Mouse (Mus musculus) lung, embryonic 15.5 days (tissue): ENCODE measurements around the gene Ifitm1. TPM values are rescaled to one million over a fixed set of nuclear protein-coding genes. Genes with fewer than 3 reads are reported as not detected.
"Not testable (repeated sequence)": the region's sequence is repeated elsewhere in the genome, so short reads cannot be mapped to it uniquely, and the experiment has no call there.

Experiments
- ATAC-seq: fragments of 200-750 bp; cut with Nextera tagmentation; 2 replicates; pipeline ENCODE4 v1.8.0; 2017; ENCODE audit warnings: moderate number of reproducible peaks, borderline replicate concordance; ENCODE audit not compliant: low FRiP score, low TSS enrichment; ENCODE audit errors: extremely low read depth
- H3K27ac ChIP-seq: fragments of 300-500 bp; sonication (generic); 2 replicates; pipeline ENCODE4 v1.5.1; 2015; ENCODE audit warnings: moderate library complexity, mild to moderate bottlenecking, inconsistent platforms
- H3K27me3 ChIP-seq: fragments of 300-500 bp; sonication (generic); 2 replicates; pipeline ENCODE4 v1.6.1; 2015; ENCODE audit warnings: inconsistent platforms
- H3K36me3 ChIP-seq: fragments of 300-500 bp; sonication (generic); 2 replicates; pipeline ENCODE4 v1.6.1; 2015; ENCODE audit warnings: inconsistent platforms
- H3K4me1 ChIP-seq: fragments of 300-500 bp; sonication (generic); 2 replicates; pipeline ENCODE4 v1.6.1; 2015; ENCODE audit warnings: inconsistent platforms
- H3K4me2 ChIP-seq: fragments of 300-500 bp; sonication (generic); 2 replicates; pipeline ENCODE4 v1.6.1; 2015; ENCODE audit warnings: inconsistent platforms, mild to moderate bottlenecking, moderate library complexity
- H3K4me3 ChIP-seq: fragments of 300-500 bp; sonication (generic); 2 replicates; pipeline ENCODE4 v1.5.1; 2015; ENCODE audit warnings: mild to moderate bottlenecking, inconsistent platforms
- H3K9ac ChIP-seq: fragments of 300-500 bp; sonication (generic); 2 replicates; pipeline ENCODE4 v1.6.1; 2015; ENCODE audit warnings: inconsistent platforms
- H3K9me3 ChIP-seq: fragments of 300-500 bp; sonication (generic); 2 replicates; pipeline ENCODE4 v1.6.1; 2016; ENCODE audit warnings: inconsistent platforms
- WGBS: fragments of 180-500 bp; shearing (Covaris S2); methylation state at CpG from one replicate; pipeline ENCODE4 v1.1.7; 2015; 5-methylcytosine and 5-hydroxymethylcytosine counted together
- polyA plus RNA-seq: library from polyadenylated mRNA; unstranded; fragments of >200 nt; fragmentation: Nextera tagmentation; extraction: Ambion mirVana; gene quantifications from 2 replicates; pipeline ENCODE4 v1.2.1, GENCODE M21; 2015

Gene Ifitm1
- polyA plus RNA-seq, 1 experiment from 2014 or later: 54.5 TPM

DNA sequence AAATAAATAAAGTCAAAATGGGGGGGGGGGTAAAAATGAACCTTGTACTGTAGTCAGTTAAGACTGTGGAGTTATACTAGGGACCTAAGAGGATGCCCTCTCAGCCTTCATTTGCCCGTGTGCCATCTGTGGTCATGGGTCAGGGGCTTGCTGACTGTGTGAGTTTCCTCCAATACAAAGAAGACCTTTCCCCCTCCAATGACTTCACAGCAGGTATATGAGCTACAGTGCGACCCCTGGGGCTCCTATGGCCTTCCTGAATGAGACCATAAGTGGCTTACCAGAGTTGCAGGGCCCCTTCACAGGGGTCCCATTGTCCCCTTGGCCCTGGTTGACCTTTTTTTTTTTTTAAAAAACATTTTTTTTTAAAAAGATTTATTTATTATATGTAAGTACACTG lies 5.6 kb upstream of the Ifitm1 start:
- Histone ChIP-seq H3K4me2 (no peak overlapping the region), H3K9ac (no peak overlapping the region), H3K36me3 (no peaks in the 10 kb centered on the region), H3K27ac (no peak overlapping the region), H3K9me3 (no peaks in the 10 kb centered on the region), H3K4me1 (peaks cover 11% of the 10 kb centered on the region), H3K27me3 (no peaks in the 10 kb centered on the region), H3K4me3 (no peak overlapping the region)
- WGBS: 84% methylated on average over 2 of the region's 2 CpGs
- no peak for ATAC-seq

GRCm38 (mm10) chr7:140962733-140963132 lies 4.3 kb upstream of the Ifitm1 start:
- Histone ChIP-seq H3K36me3 (no peaks in the 10 kb centered on the region), H3K9ac (no peak overlapping the region), H3K27ac (no peak overlapping the region), H3K27me3 (no peaks in the 10 kb centered on the region), H3K4me1 (peaks cover 7% of the 10 kb centered on the region), H3K4me3 (no peak overlapping the region), H3K4me2 (no peak overlapping the region), H3K9me3 (no peaks in the 10 kb centered on the region)
- WGBS: 82% methylated on average over 2 of the region's 2 CpGs
- no peak for ATAC-seq

- 13% methylated on average over 14 of the region's 14 CpGs for WGBS
- Histone ChIP-seq H3K27me3 (no peaks in the 10 kb centered on the region), H3K27ac (peak overlapping the region; percentile 36; the same call in 1 of the 2 replicates), H3K4me2 (peak overlapping the region; percentile 28; the same call in 1 of the 2 replicates), H3K36me3 (no peaks in the 10 kb centered on the region), H3K4me3 (peak overlapping the region; percentile 4; the same call in 1 of the 2 replicates), H3K9ac (no peak overlapping the region), H3K4me1 (peaks cover 24% of the 10 kb centered on the region), H3K9me3 (no peaks in the 10 kb centered on the region)
- ATAC-seq: peak; percentile 53; the same call in 1 of the 2 replicates
These were observed 1.0 kb downstream of the Ifitm1 start for GRCm38 (mm10) chr7:140967862-140968591.

DNA sequence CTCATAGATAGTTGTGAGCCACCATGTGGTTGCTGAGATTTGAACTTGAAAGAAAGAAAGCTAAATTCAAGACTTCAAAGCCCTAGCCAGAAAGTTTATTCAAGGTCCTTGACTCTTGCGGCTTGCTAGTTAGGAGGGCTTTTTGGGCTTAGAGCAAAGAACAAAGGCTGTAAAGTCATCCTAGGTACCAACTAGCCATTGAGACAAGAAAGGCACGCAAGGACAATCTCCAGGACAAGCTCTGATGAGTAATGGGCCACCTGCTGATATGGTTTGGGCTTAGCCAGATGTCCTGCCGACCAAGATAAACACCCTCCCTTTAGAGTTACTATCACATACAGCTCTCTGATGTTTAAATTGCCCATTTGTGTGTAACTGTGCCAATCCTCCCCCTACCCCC lies 1.7 kb downstream of the Ifitm1 start:
- not testable (repeated sequence) for H3K36me3 ChIP-seq, H3K27me3 ChIP-seq, H3K4me3 ChIP-seq, ATAC-seq, H3K9me3 ChIP-seq, H3K9ac ChIP-seq, H3K27ac ChIP-seq, H3K4me2 ChIP-seq
- 22% methylated on average over 3 of the region's 3 CpGs for WGBS
- H3K4me1 ChIP-seq: peaks cover 24% of the 10 kb centered on the region

DNA sequence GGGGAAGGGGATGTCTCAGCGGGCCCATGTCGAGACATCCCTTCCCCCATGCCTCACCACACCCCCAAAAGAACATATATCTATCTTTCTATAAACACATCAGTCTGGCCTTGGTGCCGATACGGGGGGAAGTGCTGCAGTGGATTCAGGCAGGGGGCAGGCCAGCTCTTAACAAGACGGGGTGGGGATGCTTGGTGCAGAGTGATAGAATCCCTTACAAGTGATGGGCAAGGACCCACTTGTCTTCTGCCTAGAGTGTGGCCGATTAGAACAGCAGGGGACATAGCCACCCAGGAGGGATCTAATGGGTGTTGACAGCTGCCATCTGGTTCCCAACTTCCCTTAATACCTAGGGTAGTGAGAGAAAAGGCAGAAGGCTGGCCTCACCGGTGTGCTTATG lies 3.9 kb downstream of the Ifitm1 start:
- no peak overlapping the region for H3K4me2 ChIP-seq
- H3K4me1 ChIP-seq: peaks cover 28% of the 10 kb centered on the region
- WGBS: 29% methylated on average over 7 of the region's 7 CpGs
- no peak overlapping the region for H3K4me3 ChIP-seq
- no peak overlapping the region for H3K9ac ChIP-seq
- H3K36me3 ChIP-seq: no peaks in the 10 kb centered on the region
- H3K27me3 ChIP-seq: no peaks in the 10 kb centered on the region
- no peaks in the 10 kb centered on the region for H3K9me3 ChIP-seq
- ATAC-seq: no peak
- peak overlapping the region; percentile 81; the same call in 1 of the 2 replicates for H3K27ac ChIP-seq

- Histone ChIP-seq H3K27me3 (no peaks in the 10 kb centered on the region), H3K9me3 (no peaks in the 10 kb centered on the region), H3K4me2 (no peak overlapping the region), H3K4me3 (no peak overlapping the region), H3K27ac (peak overlapping the region; percentile 81), H3K9ac (no peak overlapping the region), H3K36me3 (no peaks in the 10 kb centered on the region), H3K4me1 (peaks cover 28% of the 10 kb centered on the region)
- ATAC-seq: peak; percentile 58; the same call in 1 of the 2 replicates
- 45% methylated on average over 8 of the region's 8 CpGs for WGBS
These were observed 4.6 kb downstream of the Ifitm1 start for GRCm38 (mm10) chr7:140971479-140972171.

DNA sequence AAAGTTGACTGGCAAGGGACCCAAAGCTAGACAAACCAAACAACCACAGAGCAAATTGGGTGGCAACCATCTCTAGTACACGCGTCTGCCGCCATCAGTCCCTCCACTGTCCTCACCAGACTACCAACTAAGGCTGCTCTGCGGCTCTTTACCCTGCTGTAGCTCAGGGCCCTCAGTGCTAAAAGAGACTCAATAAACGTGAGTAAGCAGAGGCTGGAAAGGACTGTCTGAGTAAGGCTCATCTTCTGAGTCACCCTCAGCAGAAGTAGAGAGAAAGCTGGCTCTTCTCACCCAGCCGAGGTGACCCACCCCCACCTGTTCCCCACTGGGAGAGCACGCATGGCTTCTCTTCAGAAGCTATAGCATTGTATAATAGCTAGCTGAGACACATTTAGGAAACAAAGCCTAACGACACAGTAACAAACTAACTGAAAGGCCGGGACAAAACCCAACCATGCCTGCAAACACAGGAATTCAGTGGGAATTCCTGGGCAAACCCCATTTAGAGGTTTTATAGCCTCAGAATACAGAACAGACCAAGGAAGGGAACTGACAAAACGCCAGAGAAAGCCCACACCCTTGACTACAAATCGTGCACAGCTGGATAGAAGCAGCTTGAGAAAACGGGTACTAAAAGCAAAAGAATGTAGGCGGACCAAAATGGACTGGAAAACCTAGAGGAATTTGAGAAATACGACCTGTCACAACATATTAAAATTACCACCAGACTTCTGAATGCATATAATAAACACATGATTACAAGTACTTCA lies 6.6 kb downstream of the Ifitm1 start:
- no peak for ATAC-seq
- H3K4me2 ChIP-seq: no peak overlapping the region
- H3K27ac ChIP-seq: no peak overlapping the region

DNA sequence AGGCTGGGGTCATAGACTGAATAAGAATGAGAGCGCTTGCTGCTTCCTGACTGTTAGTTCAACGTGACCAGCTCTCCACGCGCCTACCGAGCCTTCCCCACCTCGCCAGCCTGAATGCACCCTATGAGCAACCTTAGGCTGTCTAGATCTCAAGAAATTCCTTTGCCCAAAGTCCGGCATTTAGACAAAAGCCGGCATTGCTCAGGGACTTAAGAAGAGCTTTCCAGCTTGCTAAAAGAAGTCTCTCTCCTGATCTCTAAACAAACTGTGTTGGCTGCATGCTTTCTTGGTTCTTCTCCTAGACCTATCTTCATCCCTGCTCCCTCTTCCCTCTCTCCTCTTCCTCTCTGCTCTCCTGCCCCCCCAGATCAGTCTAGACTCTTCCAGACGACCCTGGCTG lies 7.9 kb downstream of the Ifitm1 start:
- Histone ChIP-seq H3K4me2 (no peak overlapping the region), H3K9ac (no peak overlapping the region), H3K36me3 (no peaks in the 10 kb centered on the region), H3K27ac (no peak overlapping the region), H3K27me3 (no peaks in the 10 kb centered on the region), H3K4me1 (peaks cover 20% of the 10 kb centered on the region), H3K9me3 (no peaks in the 10 kb centered on the region), H3K4me3 (no peak overlapping the region)
- 14% methylated on average over 9 of the region's 9 CpGs for WGBS
- no peak for ATAC-seq

More for the DNA sequence above, 6.6 kb downstream of the Ifitm1 start:
- no peaks in the 10 kb centered on the region for H3K27me3 ChIP-seq
- no peaks in the 10 kb centered on the region for H3K9me3 ChIP-seq
- no peak overlapping the region; the same call in 1 of the 2 replicates for H3K9ac ChIP-seq
- H3K36me3 ChIP-seq: no peaks in the 10 kb centered on the region
- peaks cover 20% of the 10 kb centered on the region for H3K4me1 ChIP-seq
- 51% methylated on average over 14 of the region's 14 CpGs for WGBS
- no peak overlapping the region for H3K4me3 ChIP-seq

- no peak overlapping the region for H3K9ac ChIP-seq
- WGBS: 33% methylated on average over 3 of the region's 3 CpGs
- peaks cover 20% of the 10 kb centered on the region for H3K4me1 ChIP-seq
- no peak for ATAC-seq
- no peak overlapping the region for H3K4me2 ChIP-seq
- H3K27me3 ChIP-seq: no peaks in the 10 kb centered on the region
- H3K27ac ChIP-seq: no peak overlapping the region
- no peaks in the 10 kb centered on the region for H3K36me3 ChIP-seq
- H3K4me3 ChIP-seq: no peak overlapping the region
- H3K9me3 ChIP-seq: no peaks in the 10 kb centered on the region
These were observed 8.4 kb downstream of the Ifitm1 start for GRCm38 (mm10) chr7:140975465-140975864.

DNA sequence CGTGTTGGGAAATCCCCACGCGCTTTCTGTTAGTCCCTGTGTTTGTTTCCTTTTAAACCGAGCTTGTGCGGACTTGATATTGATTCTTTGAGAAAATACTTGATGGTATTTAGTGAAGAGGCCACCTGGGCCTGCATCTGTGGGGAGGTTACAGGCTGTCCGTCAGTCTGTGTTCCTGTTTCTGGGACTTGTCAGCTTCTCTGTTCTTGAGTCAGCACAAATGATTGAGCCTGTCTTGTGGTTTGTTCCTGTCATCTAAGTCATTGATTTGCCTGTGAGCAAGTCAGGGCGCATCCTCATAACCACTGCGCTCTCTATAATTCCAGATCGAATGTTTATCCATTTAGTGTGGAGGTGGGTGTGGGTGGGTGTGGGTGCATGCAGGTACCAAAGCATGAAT lies 9.7 kb downstream of the Ifitm1 start:
- not testable (repeated sequence) for H3K36me3 ChIP-seq, H3K9ac ChIP-seq, H3K4me2 ChIP-seq, H3K27ac ChIP-seq, H3K9me3 ChIP-seq, H3K4me1 ChIP-seq, H3K27me3 ChIP-seq, H3K4me3 ChIP-seq, ATAC-seq
- WGBS: 88% methylated on average over 9 of the region's 9 CpGs

DNA sequence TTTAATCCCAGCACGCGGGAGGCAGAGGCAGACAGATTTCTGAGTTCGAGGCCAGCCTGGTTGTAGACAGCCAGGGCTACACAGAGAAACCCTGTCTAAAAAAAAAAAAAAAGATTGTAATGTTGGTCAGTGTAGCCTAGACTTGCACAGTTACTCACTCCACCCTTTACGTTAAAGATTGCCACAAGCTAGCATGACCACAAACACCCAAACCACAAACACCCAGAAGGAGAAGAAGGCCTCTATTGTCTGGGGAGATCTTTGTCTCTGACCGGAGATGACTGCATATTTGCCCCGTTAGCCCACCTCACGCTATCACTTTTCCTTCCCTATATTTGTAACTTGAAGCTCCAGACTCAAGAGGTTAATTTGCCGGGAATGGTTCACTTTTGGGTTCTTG lies 14.7 kb downstream of the Ifitm1 start:
- ATAC-seq: no peak

GRCm38 (mm10) chr7:140982971-140983370 lies 15.9 kb downstream of the Ifitm1 start:
- H3K27ac ChIP-seq: no peak overlapping the region
- H3K4me2 ChIP-seq: no peak overlapping the region
- H3K27me3 ChIP-seq: no peaks in the 10 kb centered on the region
- no peak overlapping the region for H3K9ac ChIP-seq
- no peaks in the 10 kb centered on the region for H3K9me3 ChIP-seq
- H3K4me3 ChIP-seq: no peak overlapping the region
- H3K4me1 ChIP-seq: no peaks in the 10 kb centered on the region
- WGBS: 81% methylated on average over 7 of the region's 7 CpGs
- H3K36me3 ChIP-seq: no peaks in the 10 kb centered on the region
- ATAC-seq: no peak

More for the DNA sequence above, 14.7 kb downstream of the Ifitm1 start:
- Histone ChIP-seq H3K9ac (no peak overlapping the region), H3K36me3 (no peaks in the 10 kb centered on the region), H3K4me1 (no peaks in the 10 kb centered on the region), H3K4me2 (no peak overlapping the region), H3K4me3 (no peak overlapping the region), H3K9me3 (no peaks in the 10 kb centered on the region), H3K27ac (no peak overlapping the region), H3K27me3 (no peaks in the 10 kb centered on the region)
- 87% methylated on average over 8 of the region's 8 CpGs for WGBS
